Mouse (Mus musculus) liver, postnatal 0 days (tissue): ENCODE measurements around the gene Snai1.

Experiments used
- CTCF ChIP-seq: sonication (generic); IDR thresholded peaks from 2 replicates; pipeline ENCODE4 v1.5.1; 2016; ENCODE audit warnings: antibody characterized with exemption, low read depth
- EP300 ChIP-seq: IDR thresholded peaks from 2 replicates; pipeline ENCODE4 v1.6.1; 2016; ENCODE audit warnings: antibody characterized with exemption, low read depth, mild to moderate bottlenecking

- TF ChIP-seq CTCF: no peak
- TF ChIP-seq EP300: no peak
Measured at GRCm38 (mm10) chr2:167577186-167577785, 39.3 kb downstream of the Snai1 start.
